Mouse (Mus musculus) lung, embryonic 14.5 days (tissue): ENCODE data around the gene Kcnq5. TPM values are rescaled to one million over a fixed set of nuclear protein-coding genes. Genes with fewer than 3 reads are reported as not detected.
A peak's percentile ranks its signal among the peaks of the same experiment; 100 is the strongest.

Experiments
- ATAC-seq: fragments of 200-750 bp; cut with Nextera tagmentation; 2 replicates; pipeline ENCODE4 v1.8.0; 2017; ENCODE audit warnings: mild to moderate bottlenecking, moderate TSS enrichment, moderate library complexity; ENCODE audit not compliant: insufficient read depth
- DNase-seq: peaks from one replicate; pipeline ENCODE4 v3.0.0-alpha.2; 2015
- H3K27ac ChIP-seq: fragments of 300-500 bp; sonication (generic); 2 replicates; pipeline ENCODE4 v1.5.1; 2014; ENCODE audit warnings: low read depth, mild to moderate bottlenecking, moderate library complexity
- H3K27me3 ChIP-seq: fragments of 300-500 bp; sonication (generic); 2 replicates; pipeline ENCODE4 v1.6.1; 2014; ENCODE audit warnings: low read length, control low read depth; ENCODE audit not compliant: insufficient read depth
- H3K36me3 ChIP-seq: fragments of 300-500 bp; sonication (generic); 2 replicates; pipeline ENCODE4 v1.6.1; 2014; ENCODE audit warnings: control low read depth; ENCODE audit not compliant: insufficient read depth
- H3K4me1 ChIP-seq: fragments of 300-500 bp; sonication (generic); 2 replicates; pipeline ENCODE4 v1.6.1; 2014; ENCODE audit warnings: antibody characterized with exemption, control low read depth; ENCODE audit not compliant: insufficient read depth
- H3K4me2 ChIP-seq: fragments of 300-500 bp; sonication (generic); 2 replicates; pipeline ENCODE4 v1.6.1; 2014; ENCODE audit warnings: mild to moderate bottlenecking
- H3K4me3 ChIP-seq: fragments of 300-500 bp; sonication (generic); 2 replicates; pipeline ENCODE4 v1.5.1; 2014; ENCODE audit warnings: low read depth, low read length
- H3K9ac ChIP-seq: fragments of 300-500 bp; sonication (generic); 2 replicates; pipeline ENCODE4 v1.6.1; 2014
- H3K9me3 ChIP-seq: fragments of 300-500 bp; sonication (generic); 2 replicates; pipeline ENCODE4 v1.6.1; 2016; ENCODE audit warnings: low read depth, low read length, control low read depth
- CTCF ChIP-seq: IDR thresholded peaks from 2 replicates; pipeline ENCODE4 v1.5.1; 2016; ENCODE audit warnings: antibody characterized with exemption, low read depth
- whole genome bisulfite sequencing: fragments of 180-500 bp; shearing (Covaris S2); extraction: QIAGEN DNeasy Blood & Tissue Kit; methylation state at CpG from one replicate; pipeline ENCODE4 v1.1.7; 2014; 5-methylcytosine and 5-hydroxymethylcytosine counted together
- polyA plus RNA-seq: library from polyadenylated mRNA; unstranded; fragments of >200 nt; fragmentation: Nextera tagmentation; extraction: Ambion mirVana; gene quantifications from 2 replicates; pipeline ENCODE4 v1.2.1, GENCODE M21; 2014

The Kcnq5 gene
- polyA plus RNA-seq, result 2.0 and 3.1 TPM in 2 replicates

- H3K4me3 ChIP-seq, result peak within 1 kb of the TSS; percentile 66
- peak within 1 kb of the TSS; percentile 50; the same call in 1 of the 2 replicates for H3K27ac ChIP-seq
- H3K36me3 ChIP-seq, result no peaks in the 10 kb centered on the region
- H3K4me1 ChIP-seq, result no peaks in the 10 kb centered on the region
- no peaks in the 10 kb centered on the region for H3K9me3 ChIP-seq
- TF ChIP-seq CTCF, result no peak; the same call in 1 of the 2 replicates
- ATAC-seq, result peak; percentile 79
- peak within 1 kb of the TSS; percentile 93 for H3K4me2 ChIP-seq
- WGBS, result under 1% methylated on average over 65 of the region's 89 CpGs
- peak; percentile 86 for DNase-seq
- peak within 1 kb of the TSS; percentile 67 for H3K9ac ChIP-seq
- no peaks in the 10 kb centered on the region for H3K27me3 ChIP-seq
These were observed at the start of gene Kcnq5 for GRCm38 (mm10) chr1:21961251-21962082. TSS of gene Kcnq5 (minus strand) at chr1:21961942.

GRCm38 (mm10) chr1:21979755-21980154 is 18.0 kb upstream of the Kcnq5 start:
- no peak overlapping the region for H3K9ac ChIP-seq
- H3K4me2 ChIP-seq, result no peak overlapping the region
- peak; percentile 62 for ATAC-seq
- H3K36me3 ChIP-seq, result no peaks in the 10 kb centered on the region
- no peaks in the 10 kb centered on the region for H3K9me3 ChIP-seq
- H3K4me3 ChIP-seq, result no peak overlapping the region
- H3K4me1 ChIP-seq, result peaks cover 2% of the 10 kb centered on the region; the same call in 1 of the 2 replicates
- peak; percentile 63 for DNase-seq
- no peak for TF ChIP-seq CTCF
- H3K27ac ChIP-seq, result no peak overlapping the region
- H3K27me3 ChIP-seq, result no peaks in the 10 kb centered on the region

- no peak for TF ChIP-seq CTCF
- ATAC-seq (peak; percentile 56; the same call in 1 of the 2 replicates), DNase-seq (peak; percentile 43)
- Histone ChIP-seq H3K9ac (no peak overlapping the region), H3K27me3 (no peaks in the 10 kb centered on the region), H3K27ac (no peak overlapping the region), H3K4me2 (no peak overlapping the region), H3K36me3 (no peaks in the 10 kb centered on the region), H3K4me1 (peaks cover 2% of the 10 kb centered on the region; the same call in 1 of the 2 replicates), H3K9me3 (no peaks in the 10 kb centered on the region), H3K4me3 (no peak overlapping the region)
- WGBS, result 24% methylated on average over 1 of the region's 1 CpGs
These were observed 17.6 kb upstream of the Kcnq5 start for GRCm38 (mm10) chr1:21979292-21979691.

GRCm38 (mm10) chr1:21974040-21974439 is 12.3 kb upstream of the Kcnq5 start:
- Histone ChIP-seq H3K9ac (no peak overlapping the region), H3K27ac (no peak overlapping the region), H3K36me3 (no peaks in the 10 kb centered on the region), H3K4me3 (no peak overlapping the region), H3K9me3 (no peaks in the 10 kb centered on the region), H3K4me1 (no peaks in the 10 kb centered on the region), H3K27me3 (no peaks in the 10 kb centered on the region), H3K4me2 (no peak overlapping the region)
- TF ChIP-seq CTCF, result no peak
- DNase-seq (no peak), ATAC-seq (no peak)
- WGBS, result 89% methylated on average over 3 of the region's 3 CpGs

- Histone ChIP-seq H3K36me3 (no peaks in the 10 kb centered on the region), H3K4me3 (no peak overlapping the region), H3K9me3 (no peaks in the 10 kb centered on the region), H3K4me2 (no peak overlapping the region), H3K4me1 (no peaks in the 10 kb centered on the region), H3K9ac (no peak overlapping the region), H3K27ac (no peak overlapping the region), H3K27me3 (no peaks in the 10 kb centered on the region)
- 39% methylated on average over 3 of the region's 3 CpGs for WGBS
- DNase-seq (peak; percentile 76), ATAC-seq (no peak)
- TF ChIP-seq CTCF, result peak; percentile 45; the same call in 1 of the 2 replicates
These were observed 5.4 kb upstream of the Kcnq5 start for GRCm38 (mm10) chr1:21967139-21967538.

GRCm38 (mm10) chr1:21962896-21963864 is 1.4 kb upstream of the Kcnq5 start:
- Histone ChIP-seq H3K36me3 (no peaks in the 10 kb centered on the region), H3K9me3 (no peaks in the 10 kb centered on the region), H3K27ac (no peak overlapping the region), H3K4me1 (no peaks in the 10 kb centered on the region), H3K4me2 (peak overlapping the region; percentile 93), H3K9ac (no peak overlapping the region), H3K27me3 (no peaks in the 10 kb centered on the region), H3K4me3 (no peak overlapping the region; the same call in 1 of the 2 replicates)
- WGBS, result 31% methylated on average over 16 of the region's 16 CpGs
- ATAC-seq, result no peak
- TF ChIP-seq CTCF, result no peak
- DNase-seq, result no peak
